Mouse (Mus musculus) yolk sac, embryonic 10.5 days (tissue): ENCODE measurements around the gene Lrrc34.
A peak's percentile ranks its signal among the peaks of the same experiment; 100 is the strongest.

Experiments
- DNase-seq: peaks from one replicate; pipeline ENCODE4 v3.0.0-alpha.2; 2017; ENCODE audit warnings: low spot score

The Lrrc34 gene

GRCm38 (mm10) chr3:30647440-30648090, at the start of gene Lrrc34:
Lrrc34 (minus strand) TSS chr3:30647869.
- peak; percentile 69 for DNase-seq

DNA sequence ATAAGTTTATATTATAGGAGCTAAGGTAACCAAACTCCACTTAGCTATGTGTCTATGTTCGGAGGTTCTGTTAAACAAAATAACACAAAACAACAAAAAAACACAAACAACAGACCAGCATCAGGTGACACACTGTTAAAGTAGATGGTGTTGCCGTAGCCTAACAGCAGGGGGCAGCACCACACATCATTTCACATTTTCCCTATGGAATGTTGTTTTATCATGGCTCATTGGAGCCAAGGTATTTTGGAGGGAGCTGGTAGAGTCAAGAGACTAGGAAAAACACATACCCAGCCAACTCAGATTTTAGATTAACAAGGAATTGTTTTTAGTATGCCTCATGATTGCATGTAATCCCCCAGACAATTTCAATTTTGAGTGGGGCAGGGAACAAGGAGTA, 48.7 kb upstream of the Lrrc34 start:
- peak; percentile 15 for DNase-seq

GRCm38 (mm10) chr3:30695661-30696060, 48.0 kb upstream of the Lrrc34 start:
- DNase-seq, result no peak

GRCm38 (mm10) chr3:30690976-30691375, 43.3 kb upstream of the Lrrc34 start:
- DNase-seq, result no peak

DNA sequence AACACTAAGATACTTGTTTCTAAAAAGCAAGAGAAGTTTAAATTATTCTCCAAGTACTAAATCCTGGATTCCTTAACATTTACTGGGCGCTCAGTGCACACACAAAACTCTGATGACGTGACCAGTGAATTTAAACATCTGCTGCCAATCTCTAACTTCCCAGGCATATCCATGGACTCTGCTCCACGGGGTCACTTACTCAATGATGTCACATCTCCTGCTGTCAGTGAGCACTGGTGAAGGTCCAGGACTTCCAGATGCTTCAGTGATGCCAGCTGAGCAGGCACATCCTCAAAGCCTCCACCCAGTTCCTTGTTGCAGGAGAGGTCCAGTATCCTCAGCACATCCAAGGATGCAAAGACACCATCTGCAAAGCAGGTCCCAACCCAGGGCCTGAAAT, 39.5 kb upstream of the Lrrc34 start:
- DNase-seq, result no peak

DNA sequence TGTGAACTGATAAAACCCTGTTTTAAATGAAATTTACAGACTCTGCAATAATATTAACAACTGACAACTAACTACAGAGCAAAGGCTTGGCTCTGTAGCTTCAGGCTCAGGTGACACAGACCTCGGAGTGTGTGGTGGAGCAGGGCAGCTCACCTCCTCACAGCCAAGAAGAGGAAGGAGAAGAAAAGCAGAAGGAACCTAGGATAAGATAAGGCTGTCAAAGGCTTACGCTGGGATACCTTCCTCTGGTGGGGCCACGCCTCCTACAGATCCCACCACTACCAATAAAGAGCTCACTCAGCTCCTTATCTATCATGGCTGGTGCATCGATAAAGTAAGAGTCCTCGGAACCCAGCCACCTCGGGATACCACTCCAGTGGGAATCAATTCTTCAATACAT, 35.5 kb upstream of the Lrrc34 start:
- no peak for DNase-seq

DNA sequence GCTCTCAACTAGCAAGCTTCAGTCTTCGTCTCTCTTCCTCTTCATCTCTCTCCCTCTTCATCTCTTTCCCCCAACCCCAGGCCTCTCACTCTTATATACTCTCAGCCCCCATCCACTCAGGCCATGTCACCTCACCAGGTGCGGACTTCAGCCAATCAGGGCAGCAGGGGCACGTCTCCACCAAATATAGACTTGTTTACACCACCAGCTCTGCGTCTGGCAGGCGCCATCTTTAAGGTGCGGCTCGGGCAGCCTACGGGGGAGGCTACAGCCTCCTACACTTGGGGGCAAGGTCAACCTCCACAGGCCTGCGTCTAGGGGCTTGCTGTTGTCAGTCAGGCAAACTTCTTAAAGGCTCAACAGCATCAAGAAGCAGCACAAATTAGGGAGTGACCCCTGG, 10.8 kb upstream of the Lrrc34 start:
- DNase-seq, result no peak

GRCm38 (mm10) chr3:30655937-30656336, 8.3 kb upstream of the Lrrc34 start:
- DNase-seq, result no peak

DNA sequence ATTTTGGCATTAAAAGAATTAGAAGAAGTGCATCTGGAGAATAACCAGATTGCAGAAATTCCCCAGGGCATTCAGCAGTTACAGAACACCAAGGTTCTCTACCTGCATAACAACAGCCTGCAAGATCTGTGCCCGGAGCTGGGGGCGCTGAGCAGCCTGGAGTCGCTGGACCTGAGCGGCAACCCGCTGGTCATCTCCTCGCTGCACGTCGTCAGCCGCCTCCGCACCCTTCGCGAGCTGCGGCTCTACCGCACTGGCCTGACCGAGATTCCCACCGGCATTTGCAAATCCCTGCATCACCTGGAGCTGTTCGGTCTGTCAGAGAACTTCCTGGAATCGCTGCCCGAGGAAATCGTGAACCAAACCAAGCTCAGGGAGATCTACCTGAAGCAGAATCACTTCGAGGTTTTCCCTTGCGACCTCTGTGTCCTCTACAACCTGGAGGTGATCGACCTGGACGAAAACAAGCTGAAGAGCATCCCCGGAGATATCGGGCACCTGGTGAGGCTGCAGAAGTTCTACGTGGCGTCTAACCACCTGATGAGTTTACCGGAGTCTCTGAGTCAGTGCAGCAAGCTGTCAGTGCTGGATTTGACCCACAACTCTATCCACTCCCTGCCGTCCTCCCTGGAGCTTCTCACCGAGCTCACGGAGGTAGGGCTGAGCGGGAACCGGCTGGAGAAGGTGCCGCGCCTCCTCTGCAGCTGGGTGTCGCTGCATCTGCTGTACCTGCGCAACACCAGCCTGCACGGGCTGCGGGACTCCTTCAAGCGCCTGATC, 2.6 kb upstream of the Lrrc34 start:
- peak; percentile 10 for DNase-seq

DNA sequence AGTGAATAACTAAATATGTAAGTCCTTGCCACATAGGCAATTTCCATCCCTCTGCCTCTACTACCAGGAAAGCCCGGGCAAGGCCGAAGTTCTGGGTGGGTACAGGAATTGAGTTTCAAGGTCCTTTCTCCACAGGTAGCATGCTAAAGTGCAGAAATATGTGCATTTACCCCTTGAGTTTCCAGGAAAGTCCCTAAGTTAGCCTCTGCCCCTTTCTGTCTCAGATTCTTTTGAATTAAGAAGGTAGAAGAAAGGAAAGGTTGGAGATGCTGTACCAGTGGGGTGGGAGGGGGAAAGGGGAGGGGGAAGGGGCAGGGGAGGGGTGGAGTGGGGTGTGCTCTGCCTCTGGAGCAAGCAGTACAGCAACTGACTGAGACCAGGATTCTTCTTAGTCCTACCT, 797 bp upstream of the Lrrc34 start:
- DNase-seq, result no peak

- DNase-seq, result no peak
These were observed 908 bp downstream of the Lrrc34 start for GRCm38 (mm10) chr3:30646761-30647160.

- no peak for DNase-seq
These were observed 3.5 kb downstream of the Lrrc34 start, which contains the start of gene Lrriq4 for GRCm38 (mm10) chr3:30644207-30644606. Lrriq4 (plus strand) TSS chr3:30644507.

- DNase-seq, result no peak
These were observed 12.0 kb downstream of the Lrrc34 start for GRCm38 (mm10) chr3:30635629-30636028.

- DNase-seq, result no peak
These were observed 14.0 kb downstream of the Lrrc34 start for GRCm38 (mm10) chr3:30633681-30634080.

GRCm38 (mm10) chr3:30620132-30620531, 27.5 kb downstream of the Lrrc34 start:
- DNase-seq, result no peak

DNA sequence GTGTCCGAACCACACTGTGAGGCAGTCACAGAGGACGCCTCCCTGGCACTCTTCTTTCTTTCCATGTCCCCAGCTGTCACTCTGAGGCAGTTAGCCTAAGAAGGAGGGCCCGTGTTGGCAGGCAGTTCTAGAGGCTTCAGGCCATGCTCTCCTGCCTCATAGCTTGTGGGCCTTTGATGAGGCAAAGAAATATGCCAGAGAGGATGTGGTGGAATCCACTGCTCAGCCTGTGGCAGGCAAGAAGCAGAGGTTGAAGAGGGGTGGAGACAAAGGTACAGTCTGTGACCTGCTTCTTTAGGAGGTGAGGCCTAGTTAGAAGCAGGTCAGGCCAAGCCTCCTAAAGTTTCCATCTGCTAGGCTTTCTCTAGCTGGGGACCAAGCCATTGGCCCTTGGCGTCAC, 36.7 kb downstream of the Lrrc34 start:
- no peak for DNase-seq

DNA sequence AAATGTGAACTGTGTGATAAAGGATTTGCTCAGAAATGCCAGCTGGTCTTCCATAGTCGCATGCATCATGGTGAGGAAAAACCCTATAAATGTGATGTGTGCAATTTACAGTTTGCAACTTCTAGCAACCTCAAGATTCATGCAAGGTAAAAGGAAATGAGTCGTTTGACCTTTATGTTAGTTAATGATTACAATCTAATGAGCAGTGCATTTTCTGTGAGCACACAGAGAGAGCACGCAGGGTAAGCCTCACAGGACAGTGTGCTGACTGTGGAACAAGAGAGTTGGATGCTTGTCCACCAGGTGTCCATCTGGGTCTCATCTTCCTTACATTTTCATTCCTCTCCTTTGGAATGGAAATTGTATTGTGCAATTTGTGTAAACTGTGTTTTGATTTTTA, 38.7 kb downstream of the Lrrc34 start:
- DNase-seq, result no peak

GRCm38 (mm10) chr3:30603256-30603655, 44.4 kb downstream of the Lrrc34 start:
- DNase-seq, result no peak

DNA sequence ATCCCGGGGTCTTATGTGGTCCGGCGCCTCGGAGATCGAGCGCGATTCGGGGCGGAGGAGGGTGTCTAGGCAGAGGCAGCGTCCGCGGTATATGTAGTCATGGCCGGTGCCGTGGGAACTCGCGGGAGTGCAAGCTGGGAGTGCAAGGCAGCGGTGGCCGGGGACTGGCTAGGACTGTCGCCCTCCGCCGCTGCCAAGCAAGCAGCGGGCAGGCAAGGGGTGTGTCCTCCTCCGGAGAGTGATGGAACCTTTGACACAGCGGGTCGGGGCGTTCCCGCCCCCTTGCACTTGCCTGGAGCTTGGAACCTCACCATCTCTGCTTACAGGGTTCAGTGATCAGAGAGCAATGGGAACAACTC, 45.0 kb downstream of the Lrrc34 start:
- DNase-seq, result peak; percentile 83

- peak; percentile 99 for DNase-seq
These were observed 45.5 kb downstream of the Lrrc34 start, which contains the start of gene Mynn for GRCm38 (mm10) chr3:30602065-30602739. Mynn (plus strand) TSS chr3:30602065.

DNA sequence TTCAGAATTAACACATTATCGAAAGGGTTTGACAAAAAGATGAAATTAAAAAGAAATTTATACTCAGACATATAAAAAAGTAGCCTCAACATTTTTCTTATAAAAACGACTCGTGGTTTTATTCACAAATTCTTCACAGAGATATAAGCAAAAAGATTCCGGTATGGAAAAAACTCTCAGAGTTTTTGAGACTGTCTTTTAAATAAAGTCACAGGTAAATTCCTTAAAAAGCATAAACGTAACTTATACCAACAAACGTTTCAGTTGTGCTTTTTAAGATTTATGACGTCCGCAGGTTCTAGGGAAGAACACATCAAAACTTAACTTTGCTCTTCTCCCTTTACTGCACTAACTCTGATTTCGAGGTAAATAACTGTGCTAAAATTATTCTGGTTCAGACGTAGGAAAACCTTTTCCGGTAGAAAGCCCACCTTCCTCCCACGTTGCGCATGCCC, 46.0 kb downstream of the Lrrc34 start:
- no peak for DNase-seq

DNA sequence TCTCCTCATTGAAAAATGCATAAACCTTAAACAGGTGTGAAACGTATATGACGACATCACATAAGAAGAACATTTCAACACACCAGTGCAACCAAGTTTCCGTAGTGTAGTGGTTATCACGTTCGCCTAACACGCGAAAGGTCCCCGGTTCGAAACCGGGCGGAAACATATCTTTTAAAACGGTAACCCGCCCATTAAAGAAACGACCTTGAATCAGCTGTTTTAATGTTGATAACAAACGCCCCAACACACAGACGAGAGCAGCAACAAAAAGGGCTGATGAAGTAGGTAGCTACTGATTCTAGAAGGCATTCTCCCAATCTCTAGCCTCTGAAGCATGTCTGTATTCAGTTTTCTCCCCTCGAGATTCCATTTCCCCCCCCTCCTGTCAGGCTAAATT, 46.5 kb downstream of the Lrrc34 start:
- DNase-seq, result peak; percentile 84

GRCm38 (mm10) chr3:30600717-30601116, 47.0 kb downstream of the Lrrc34 start:
- no peak for DNase-seq
